Mouse (Mus musculus): Measurements from ENCODE around the gene Elfn2. TPM values are rescaled to one million over a fixed set of nuclear protein-coding genes. Genes with fewer than 3 reads are reported as not detected.

Elfn2 gene
- polyA plus RNA-seq, 1 experiment from 2014 or later = 0.13 TPM

DNA sequence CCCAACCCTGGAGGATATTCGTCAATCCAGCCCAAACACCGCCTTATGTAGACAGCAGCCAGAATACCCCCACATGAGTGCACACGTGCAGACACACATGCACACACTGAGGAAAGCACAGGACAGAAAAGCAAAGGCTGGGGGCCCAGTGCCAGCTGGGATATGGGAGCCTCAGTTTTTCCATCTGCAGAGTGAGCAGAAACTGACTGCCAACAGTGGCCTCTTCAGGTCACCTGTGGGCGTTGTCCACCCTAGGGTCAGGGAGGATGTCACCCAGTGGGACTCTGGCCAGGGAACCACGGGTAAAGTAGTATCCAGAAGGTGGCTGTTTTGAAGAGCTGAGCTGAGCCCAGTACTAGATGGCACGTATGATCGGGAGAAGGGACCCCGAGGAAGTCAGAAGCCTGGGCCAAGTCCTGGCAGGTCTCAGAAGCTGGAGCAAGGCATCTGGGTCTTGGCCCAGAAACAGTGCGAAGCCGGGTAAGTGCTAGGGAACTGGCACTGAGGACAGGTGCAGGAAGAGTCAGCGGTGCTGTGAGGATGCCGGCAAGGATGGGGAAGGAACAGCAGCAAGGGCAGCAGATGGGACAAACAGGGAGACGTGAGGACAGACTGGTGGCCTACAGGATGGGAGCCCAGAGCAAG, 20.0 kb downstream of the Elfn2 start:
- H3K9me3 ChIP-seq (ENCODE audit: control insufficient read depth, low read length) = no peaks in the 10 kb centered on the region
- H3K4me2 ChIP-seq (ENCODE audit: low read depth, low read length) = no peak overlapping the region
- H3K27me3 ChIP-seq (replicated peaks; ENCODE audit: control insufficient read depth, insufficient read depth, low read length) = no peaks in the 10 kb centered on the region
- no peak overlapping the region for H3K27ac ChIP-seq (ENCODE audit: low read length)
- no peaks in the 10 kb centered on the region for H3K4me1 ChIP-seq (ENCODE audit: control insufficient read depth, insufficient read depth, low read length)
- no peak overlapping the region for H3K9ac ChIP-seq (ENCODE audit: low read depth, low read length)
- ATAC-seq = no peak
- WGBS = 71% methylated on average over 13 of the region's 13 CpGs
- no peaks in the 10 kb centered on the region for H3K36me3 ChIP-seq (ENCODE audit: control insufficient read depth, insufficient read depth, low read length)
- no peak overlapping the region for H3K4me3 ChIP-seq (ENCODE audit: low read length)

- WGBS = 51% methylated on average over 5 of the region's 5 CpGs
Measured at GRCm38 (mm10) chr15:78698084-78698483, 20.5 kb downstream of the Elfn2 start.

DNA sequence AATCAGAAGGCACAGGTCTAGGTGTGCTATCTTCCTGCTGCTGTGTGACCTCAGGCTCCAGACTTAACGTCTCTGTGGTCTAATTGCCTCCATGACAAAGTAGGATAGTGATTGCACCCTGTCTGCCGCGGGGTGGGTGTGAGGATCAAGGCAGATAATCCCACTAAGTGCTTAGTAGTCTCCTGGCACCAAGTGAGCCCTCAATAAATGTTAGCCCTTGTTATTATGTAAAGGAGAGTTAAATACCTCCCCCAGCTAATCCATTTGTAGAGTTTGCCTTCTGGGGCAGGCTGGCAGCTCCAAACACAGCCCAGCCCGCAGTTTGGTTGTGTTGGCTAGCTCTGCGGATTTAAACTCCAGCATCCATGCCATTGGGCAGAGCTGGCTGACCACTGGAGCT, 22.8 kb downstream of the Elfn2 start:
- no peak overlapping the region for H3K4me3 ChIP-seq (ENCODE audit: low read length)
- no peak overlapping the region for H3K4me2 ChIP-seq (ENCODE audit: low read depth, low read length)
- no peaks in the 10 kb centered on the region for H3K9me3 ChIP-seq (ENCODE audit: control insufficient read depth, low read length)
- 19% methylated on average over 5 of the region's 5 CpGs for WGBS
- no peaks in the 10 kb centered on the region for H3K36me3 ChIP-seq (ENCODE audit: control insufficient read depth, insufficient read depth, low read length)
- no peak overlapping the region for H3K9ac ChIP-seq (ENCODE audit: low read depth, low read length)
- no peak overlapping the region for H3K27ac ChIP-seq (ENCODE audit: low read length)
- no peaks in the 10 kb centered on the region for H3K4me1 ChIP-seq (ENCODE audit: control insufficient read depth, insufficient read depth, low read length)
- no peaks in the 10 kb centered on the region for H3K27me3 ChIP-seq (replicated peaks; ENCODE audit: control insufficient read depth, insufficient read depth, low read length)
- ATAC-seq = no peak

More at GRCm38 (mm10) chr15:78698084-78698483, 20.5 kb downstream of the Elfn2 start:
- H3K27me3 ChIP-seq (replicated peaks; ENCODE audit: control insufficient read depth, insufficient read depth, low read length) = no peaks in the 10 kb centered on the region
- H3K36me3 ChIP-seq (ENCODE audit: control insufficient read depth, insufficient read depth, low read length) = no peaks in the 10 kb centered on the region
- no peak overlapping the region for H3K4me2 ChIP-seq (ENCODE audit: low read depth, low read length)
- ATAC-seq = no peak
- H3K9ac ChIP-seq (ENCODE audit: low read depth, low read length) = no peak overlapping the region
- no peaks in the 10 kb centered on the region for H3K4me1 ChIP-seq (ENCODE audit: control insufficient read depth, insufficient read depth, low read length)
- H3K27ac ChIP-seq (ENCODE audit: low read length) = no peak overlapping the region
- H3K9me3 ChIP-seq (ENCODE audit: control insufficient read depth, low read length) = no peaks in the 10 kb centered on the region
- no peak overlapping the region for H3K4me3 ChIP-seq (ENCODE audit: low read length)

DNA sequence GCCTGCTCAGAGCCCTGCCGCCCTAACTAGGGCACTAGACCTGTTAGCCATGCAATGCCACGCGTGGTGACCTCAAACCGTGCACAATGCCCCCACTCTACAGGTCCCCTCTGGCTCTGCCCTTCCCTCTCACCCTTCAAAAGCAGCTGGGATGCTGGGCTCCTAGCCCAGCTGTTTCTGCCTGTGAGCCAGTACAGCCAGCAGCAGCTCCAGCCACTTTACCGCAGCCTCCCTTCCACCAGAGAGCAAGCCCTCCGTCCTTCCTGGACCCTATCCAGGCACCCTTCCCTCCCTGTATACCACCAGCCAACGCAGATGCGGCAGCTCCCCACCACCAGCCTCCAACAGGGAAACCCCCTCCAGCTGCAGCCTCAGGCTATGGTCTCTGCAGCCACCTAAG, 26.1 kb downstream of the Elfn2 start:
- Histone ChIP-seq H3K9ac (ENCODE audit: low read depth, low read length) (no peak overlapping the region), H3K9me3 (ENCODE audit: control insufficient read depth, low read length) (no peaks in the 10 kb centered on the region), H3K27ac (ENCODE audit: low read length) (no peak overlapping the region), H3K27me3 (replicated peaks; ENCODE audit: control insufficient read depth, insufficient read depth, low read length) (no peaks in the 10 kb centered on the region), H3K4me1 (ENCODE audit: control insufficient read depth, insufficient read depth, low read length) (no peaks in the 10 kb centered on the region), H3K4me3 (ENCODE audit: low read length) (no peak overlapping the region), H3K4me2 (ENCODE audit: low read depth, low read length) (no peak overlapping the region), H3K36me3 (ENCODE audit: control insufficient read depth, insufficient read depth, low read length) (no peaks in the 10 kb centered on the region)
- ATAC-seq = no peak
- 70% methylated on average over 8 of the region's 8 CpGs for WGBS

- ATAC-seq = no peak
- H3K27me3 ChIP-seq (replicated peaks; ENCODE audit: control insufficient read depth, insufficient read depth, low read length) = no peaks in the 10 kb centered on the region
- no peaks in the 10 kb centered on the region for H3K36me3 ChIP-seq (ENCODE audit: control insufficient read depth, insufficient read depth, low read length)
- WGBS = 83% methylated on average over 2 of the region's 2 CpGs
- no peak overlapping the region for H3K27ac ChIP-seq (ENCODE audit: low read length)
- no peaks in the 10 kb centered on the region for H3K9me3 ChIP-seq (ENCODE audit: control insufficient read depth, low read length)
- no peak overlapping the region for H3K4me3 ChIP-seq (ENCODE audit: low read length)
- H3K4me1 ChIP-seq (ENCODE audit: control insufficient read depth, insufficient read depth, low read length) = no peaks in the 10 kb centered on the region
- H3K4me2 ChIP-seq (ENCODE audit: low read depth, low read length) = no peak overlapping the region
- no peak overlapping the region for H3K9ac ChIP-seq (ENCODE audit: low read depth, low read length)
Measured at GRCm38 (mm10) chr15:78690716-78691115, 27.9 kb downstream of the Elfn2 start.

DNA sequence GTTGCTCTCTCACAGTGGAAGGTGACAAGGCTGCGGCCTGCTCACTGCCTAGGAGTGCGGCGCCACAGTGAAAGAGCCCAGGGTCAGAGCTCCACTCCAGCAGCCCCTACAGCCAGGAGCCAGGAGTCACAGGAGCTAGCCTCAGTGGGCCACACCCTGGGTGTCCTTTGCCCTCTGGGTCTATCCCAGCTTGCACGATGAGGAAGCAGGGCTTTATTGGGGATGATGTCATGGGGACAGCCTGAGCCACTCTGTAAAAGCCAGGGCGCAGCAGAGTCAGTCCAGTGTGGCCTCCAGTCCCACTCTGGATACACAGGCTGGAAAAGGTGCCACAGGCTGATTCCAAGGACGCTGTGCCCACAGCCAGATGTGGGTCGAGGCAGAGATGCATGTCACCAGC, 31.7 kb downstream of the Elfn2 start:
- H3K27ac ChIP-seq (ENCODE audit: low read length) = no peak overlapping the region
- no peaks in the 10 kb centered on the region for H3K27me3 ChIP-seq (replicated peaks; ENCODE audit: control insufficient read depth, insufficient read depth, low read length)
- H3K36me3 ChIP-seq (ENCODE audit: control insufficient read depth, insufficient read depth, low read length) = no peaks in the 10 kb centered on the region
- H3K4me3 ChIP-seq (ENCODE audit: low read length) = no peak overlapping the region
- no peaks in the 10 kb centered on the region for H3K9me3 ChIP-seq (ENCODE audit: control insufficient read depth, low read length)
- H3K9ac ChIP-seq (ENCODE audit: low read depth, low read length) = no peak overlapping the region; the same call in 1 of the 2 replicates
- no peak overlapping the region for H3K4me2 ChIP-seq (ENCODE audit: low read depth, low read length)
- peak; percentile 93 for ATAC-seq
- WGBS = 57% methylated on average over 7 of the region's 7 CpGs
- no peaks in the 10 kb centered on the region for H3K4me1 ChIP-seq (ENCODE audit: control insufficient read depth, insufficient read depth, low read length)

DNA sequence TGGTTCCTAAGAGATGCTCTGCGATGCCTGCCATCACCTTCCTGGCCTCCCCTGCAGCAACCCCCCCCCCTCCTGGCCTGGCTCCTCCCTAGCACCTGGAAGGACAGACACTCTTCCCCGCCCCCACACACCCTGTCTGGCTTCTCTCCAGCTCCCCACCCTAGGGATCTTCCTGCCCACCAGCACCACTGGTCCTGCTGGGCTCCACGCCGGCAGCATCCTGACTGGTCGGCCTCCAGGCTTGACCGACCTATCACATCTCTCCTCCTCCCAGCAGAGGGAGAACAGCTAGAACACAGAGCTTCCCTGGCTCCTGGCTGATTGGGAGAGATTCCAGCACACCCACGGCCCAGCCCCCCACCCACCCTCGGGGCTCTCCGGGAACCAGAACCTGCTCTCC, 34.5 kb downstream of the Elfn2 start:
- Histone ChIP-seq H3K27me3 (replicated peaks; ENCODE audit: control insufficient read depth, insufficient read depth, low read length) (no peaks in the 10 kb centered on the region; the same call in 1 of the 2 replicates), H3K27ac (ENCODE audit: low read length) (no peak overlapping the region; the same call in 1 of the 2 replicates), H3K9ac (ENCODE audit: low read depth, low read length) (no peak overlapping the region), H3K36me3 (ENCODE audit: control insufficient read depth, insufficient read depth, low read length) (no peaks in the 10 kb centered on the region), H3K4me1 (ENCODE audit: control insufficient read depth, insufficient read depth, low read length) (no peaks in the 10 kb centered on the region), H3K4me2 (ENCODE audit: low read depth, low read length) (no peak overlapping the region), H3K4me3 (ENCODE audit: low read length) (no peak overlapping the region), H3K9me3 (ENCODE audit: control insufficient read depth, low read length) (no peaks in the 10 kb centered on the region)
- WGBS = 10% methylated on average over 9 of the region's 9 CpGs
- no peak for ATAC-seq

GRCm38 (mm10) chr15:78683474-78683873, 35.1 kb downstream of the Elfn2 start:
- H3K9me3 ChIP-seq (ENCODE audit: control insufficient read depth, low read length) = no peaks in the 10 kb centered on the region
- H3K4me3 ChIP-seq (ENCODE audit: low read length) = no peak overlapping the region
- no peak overlapping the region; the same call in 1 of the 2 replicates for H3K27ac ChIP-seq (ENCODE audit: low read length)
- H3K4me2 ChIP-seq (ENCODE audit: low read depth, low read length) = no peak overlapping the region
- H3K27me3 ChIP-seq (replicated peaks; ENCODE audit: control insufficient read depth, insufficient read depth, low read length) = no peaks in the 10 kb centered on the region; the same call in 1 of the 2 replicates
- no peak for ATAC-seq
- H3K36me3 ChIP-seq (ENCODE audit: control insufficient read depth, insufficient read depth, low read length) = no peaks in the 10 kb centered on the region
- H3K9ac ChIP-seq (ENCODE audit: low read depth, low read length) = no peak overlapping the region
- no peaks in the 10 kb centered on the region for H3K4me1 ChIP-seq (ENCODE audit: control insufficient read depth, insufficient read depth, low read length)
- WGBS = 45% methylated on average over 8 of the region's 8 CpGs

GRCm38 (mm10) chr15:78681781-78682180, 36.8 kb downstream of the Elfn2 start:
- no peaks in the 10 kb centered on the region; the same call in none of the 2 replicates for H3K27me3 ChIP-seq (replicated peaks; ENCODE audit: control insufficient read depth, insufficient read depth, low read length)
- H3K4me2 ChIP-seq (ENCODE audit: low read depth, low read length) = no peak overlapping the region
- no peak for ATAC-seq
- H3K4me1 ChIP-seq (ENCODE audit: control insufficient read depth, insufficient read depth, low read length) = no peaks in the 10 kb centered on the region
- no peak overlapping the region for H3K4me3 ChIP-seq (ENCODE audit: low read length)
- H3K27ac ChIP-seq (ENCODE audit: low read length) = no peak overlapping the region
- H3K36me3 ChIP-seq (ENCODE audit: control insufficient read depth, insufficient read depth, low read length) = no peaks in the 10 kb centered on the region
- no peaks in the 10 kb centered on the region for H3K9me3 ChIP-seq (ENCODE audit: control insufficient read depth, low read length)
- no peak overlapping the region for H3K9ac ChIP-seq (ENCODE audit: low read depth, low read length)
- 63% methylated on average over 8 of the region's 8 CpGs for WGBS

DNA sequence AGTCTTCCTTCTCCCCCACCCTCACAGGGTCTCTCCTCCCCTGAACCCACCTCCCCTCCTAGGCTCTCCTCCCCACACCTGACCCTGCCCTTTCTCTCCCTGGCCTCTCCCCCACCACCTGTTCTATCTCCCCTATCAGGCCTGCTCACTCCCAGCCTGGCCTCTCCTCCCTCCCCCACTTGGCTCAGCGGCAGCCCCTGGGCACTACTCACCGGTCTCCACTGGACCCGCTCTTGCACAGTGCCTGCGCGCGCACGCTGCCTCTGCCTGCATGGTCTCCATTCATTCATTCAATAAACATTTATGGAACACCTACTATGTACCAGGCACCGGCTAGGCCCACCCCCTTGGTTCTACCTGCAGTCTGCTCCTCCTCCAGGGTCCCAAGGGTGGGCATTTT, 37.3 kb downstream of the Elfn2 start:
- H3K36me3 ChIP-seq (ENCODE audit: control insufficient read depth, insufficient read depth, low read length) = no peaks in the 10 kb centered on the region
- no peaks in the 10 kb centered on the region for H3K9me3 ChIP-seq (ENCODE audit: control insufficient read depth, low read length)
- no peak for ATAC-seq
- no peak overlapping the region for H3K4me3 ChIP-seq (ENCODE audit: low read length)
- no peak overlapping the region for H3K4me2 ChIP-seq (ENCODE audit: low read depth, low read length)
- WGBS = 77% methylated on average over 8 of the region's 8 CpGs
- H3K27me3 ChIP-seq (replicated peaks; ENCODE audit: control insufficient read depth, insufficient read depth, low read length) = no peaks in the 10 kb centered on the region; the same call in none of the 2 replicates
- no peak overlapping the region for H3K27ac ChIP-seq (ENCODE audit: low read length)
- H3K9ac ChIP-seq (ENCODE audit: low read depth, low read length) = no peak overlapping the region
- H3K4me1 ChIP-seq (ENCODE audit: control insufficient read depth, insufficient read depth, low read length) = no peaks in the 10 kb centered on the region
